Mouse (Mus musculus) ES-E14 (cell line): Measurements from ENCODE around the gene Wdr34. TPM values are rescaled to one million over a fixed set of nuclear protein-coding genes. Genes with fewer than 3 reads are reported as not detected.
A peak's percentile ranks its signal among the peaks of the same experiment; 100 is the strongest.

Source experiments
- DNase-seq: peaks from one replicate; pipeline ENCODE4 v3.0.0-alpha.2; 2013; ENCODE audit warnings: low read depth, low spot score
- H3K27ac ChIP-seq: 2 replicates; pipeline ENCODE4 v1.5.1; 2012; ENCODE audit warnings: low read depth, mild to moderate bottlenecking, low read length, moderate library complexity, mixed read lengths; ENCODE audit not compliant: poor library complexity, insufficient read depth, severe bottlenecking
- H3K36me3 ChIP-seq: 2 replicates; pipeline ENCODE4 v1.6.1; 2012; ENCODE audit warnings: mild to moderate bottlenecking, low read length, moderate library complexity, mixed read lengths; ENCODE audit not compliant: control insufficient read depth, poor library complexity, insufficient read depth, severe bottlenecking
- H3K4me1 ChIP-seq, 2 experiments: fragments of 150-350 bp in 1 of 2; sonication (generic) in 1 of 2; 2 replicates each; pipeline ENCODE4 v1.6.1; 2012; ENCODE audit warnings: low read length in 2 of 2, mild to moderate bottlenecking in 1 of 2, mixed read lengths in 1 of 2; ENCODE audit not compliant: control insufficient read depth in 2 of 2, insufficient read depth in 2 of 2, poor library complexity in 1 of 2
- H3K4me3 ChIP-seq, 2 experiments: fragments of 150-350 bp in 1 of 2; sonication (generic) in 1 of 2; 2 replicates each; pipeline ENCODE4 v1.5.1; 2012; ENCODE audit warnings: low read length in 2 of 2, low read depth in 1 of 2, mild to moderate bottlenecking in 1 of 2, mixed read lengths in 1 of 2; ENCODE audit not compliant: insufficient read depth in 1 of 2, poor library complexity in 1 of 2, severe bottlenecking in 1 of 2
- H3K9ac ChIP-seq: 2 replicates; pipeline ENCODE4 v1.6.1; 2012; ENCODE audit warnings: low read depth, mild to moderate bottlenecking, low read length, mixed read lengths; ENCODE audit not compliant: poor library complexity, insufficient read depth, severe bottlenecking
- H3K9me3 ChIP-seq: fragments of 150-350 bp; sonication (generic); 2 replicates; pipeline ENCODE4 v1.6.1; 2012; ENCODE audit warnings: low read depth, mild to moderate bottlenecking, low read length; ENCODE audit not compliant: control insufficient read depth, insufficient read depth
- CHD2 ChIP-seq: IDR thresholded peaks from 2 replicates; pipeline ENCODE4 v1.6.1; 2014; ENCODE audit warnings: mild to moderate bottlenecking, low read depth, low read length, inconsistent platforms
- HCFC1 ChIP-seq: IDR thresholded peaks from 2 replicates; pipeline ENCODE4 v1.6.1; 2012; ENCODE audit warnings: low read length, inconsistent platforms, borderline replicate concordance; ENCODE audit not compliant: insufficient read depth
- MAFK ChIP-seq: IDR thresholded peaks from 2 replicates; pipeline ENCODE4 v1.6.1; 2014; ENCODE audit warnings: mild to moderate bottlenecking, low read depth, low read length, inconsistent platforms; ENCODE audit not compliant: insufficient read depth
- ZC3H11A ChIP-seq: IDR thresholded peaks from 2 replicates; pipeline ENCODE4 v1.6.1; 2012; ENCODE audit warnings: low read depth, mild to moderate bottlenecking, inconsistent platforms, low read length, borderline replicate concordance
- ZNF384 ChIP-seq: IDR thresholded peaks from 2 replicates; pipeline ENCODE4 v1.6.1; 2012; ENCODE audit warnings: low read depth, low read length, inconsistent platforms
- in situ Hi-C, 2 experiments: fragments of 600-800 bp; cut with MboI; formaldehyde crosslinking; loops; one replicate each; pipeline ENCODE4 v1.15.1; 2025; ENCODE audit warnings: low sequenced_read_pairs in 2 of 2, inconsistent platforms in 1 of 2; ENCODE audit not compliant: unreplicated experiment in 2 of 2
- total RNA-seq: library from RNA; depleted of rRNA; stranded (reverse); fragments of 300-350 nt; gene quantifications from 2 replicates; pipeline ENCODE4 v1.2.3, GENCODE M21; 2012; rRNA removed

The Wdr34 gene
- total RNA-seq: 22.6 and 35.2 TPM in 2 replicates

GRCm38 (mm10) chr2:30048699-30049388 is at the start of gene Wdr34:
TSS of gene Wdr34 (minus strand) at chr2:30048881.
- DNase-seq: peak; percentile 96
- H3K36me3 ChIP-seq: peaks cover 5% of the 10 kb centered on the region; the same call in 1 of the 2 replicates
- in situ Hi-C loops: no loop called here
- H3K9ac ChIP-seq: peak within 1 kb of the TSS; percentile 91
- H3K9me3 ChIP-seq: no peaks in the 10 kb centered on the region
- H3K27ac ChIP-seq: peak within 1 kb of the TSS; percentile 89
- TF ChIP-seq ZNF384 (no peak), HCFC1 (peak; percentile 82), ZC3H11A (no peak), MAFK (no peak)
- H3K4me3 ChIP-seq: peak within 1 kb of the TSS; percentile 79 to 97
- peaks cover 3 to 13% of the 10 kb centered on the region in 2 experiments; a peak in 2 of 4 replicates for H3K4me1 ChIP-seq

GRCm38 (mm10) chr2:30095882-30096527 is 47.3 kb upstream of the Wdr34 start:
- no peak for DNase-seq
- Histone ChIP-seq H3K4me1 (peaks cover 1 to 14% of the 10 kb centered on the region in 2 experiments; a peak in 2 of 4 replicates), H3K4me3 (no peak overlapping the region), H3K9me3 (no peaks in the 10 kb centered on the region), H3K27ac (no peak overlapping the region), H3K9ac (no peak overlapping the region), H3K36me3 (peaks cover 14% of the 10 kb centered on the region)
- TF ChIP-seq HCFC1 (no peak), ZNF384 (no peak), MAFK (no peak), CHD2 (no peak), ZC3H11A (no peak)
- in situ Hi-C loops: no loop called here

DNA sequence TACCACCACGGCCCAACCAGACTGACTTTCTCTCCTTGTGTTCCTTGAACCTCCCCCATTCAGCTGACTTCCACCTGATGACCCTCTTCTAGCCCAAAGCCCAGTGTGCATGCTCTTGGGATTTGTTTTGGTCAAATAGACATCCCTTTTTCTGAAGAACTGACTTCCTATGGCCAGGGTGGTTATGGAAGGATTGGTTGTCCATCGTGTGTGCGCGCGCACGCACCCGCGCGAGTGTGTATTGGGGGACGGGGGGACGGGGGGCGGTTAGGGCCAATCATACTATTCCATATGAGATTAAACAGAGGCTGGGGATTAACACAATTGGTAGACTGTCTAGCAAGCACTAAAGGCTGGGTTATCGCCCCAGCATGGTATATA is 45.5 kb upstream of the Wdr34 start:
- H3K27ac ChIP-seq: peak overlapping the region; percentile 81
- H3K36me3 ChIP-seq: peaks cover 23% of the 10 kb centered on the region
- H3K9me3 ChIP-seq: no peaks in the 10 kb centered on the region
- H3K4me1 ChIP-seq: peaks cover 1 to 14% of the 10 kb centered on the region in 2 experiments; a peak in 2 of 4 replicates
- DNase-seq: no peak
- peak overlapping the region; percentile 92 for H3K9ac ChIP-seq
- H3K4me3 ChIP-seq: peak overlapping the region; percentile 86 to 87
- no peak for TF ChIP-seq ZC3H11A
- no peak for TF ChIP-seq CHD2
- no peak for TF ChIP-seq ZNF384
- no peak for TF ChIP-seq HCFC1
- no peak for TF ChIP-seq MAFK
- in situ Hi-C loops: no loop called here

DNA sequence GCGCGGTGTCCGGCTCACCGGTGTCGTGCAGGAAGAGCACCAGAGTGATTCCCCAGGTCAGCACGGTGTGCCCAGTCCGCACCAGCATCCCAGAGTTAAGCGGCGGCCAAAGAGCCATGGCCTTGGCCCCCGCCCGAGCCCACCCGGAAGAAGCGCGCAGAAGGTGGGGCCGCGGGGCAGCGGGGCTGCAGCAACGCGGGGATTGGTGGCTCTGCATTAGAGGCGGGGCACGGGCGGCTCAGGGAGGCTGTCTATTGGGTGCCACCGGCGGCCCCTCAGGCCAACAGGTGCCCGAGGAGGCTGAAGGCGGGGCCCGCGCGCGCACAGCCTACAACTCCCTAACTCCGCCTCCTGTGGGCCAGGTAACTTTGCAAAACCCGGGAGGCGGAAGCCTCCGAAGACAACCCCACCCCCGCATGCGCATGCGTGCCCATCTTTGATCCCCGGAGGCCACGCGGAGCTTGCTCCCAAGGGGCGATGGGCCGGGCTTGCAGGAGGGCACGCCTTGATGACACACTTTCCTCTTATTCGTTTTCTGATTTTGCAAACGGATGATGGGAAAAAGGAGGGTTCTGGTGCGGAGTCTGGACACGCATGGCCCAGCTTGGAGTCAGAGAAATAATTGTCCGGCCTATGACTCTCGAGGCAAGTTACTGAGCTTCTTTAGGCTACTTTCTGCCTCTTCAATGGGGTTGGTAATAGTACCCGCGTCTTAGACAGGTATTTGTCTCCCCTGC is 45.0 kb upstream of the Wdr34 start, which contains the start of gene Zdhhc12:
Gene Zdhhc12, minus strand, starts transcription at position 178 of the 737 bp plus-strand sequence.
- H3K9ac ChIP-seq: peak within 1 kb of the TSS; percentile 92
- in situ Hi-C loops: no loop called here
- peak within 1 kb of the TSS; percentile 89 to 92 for H3K4me3 ChIP-seq
- no peak for TF ChIP-seq CHD2
- TF ChIP-seq HCFC1: 0 out of 2 replicates have a peak, but pooled peaks have one; percentile 30
- no peak for TF ChIP-seq ZC3H11A
- peaks cover 1 to 14% of the 10 kb centered on the region in 2 experiments; a peak in 2 of 4 replicates for H3K4me1 ChIP-seq
- peak within 1 kb of the TSS; percentile 81 for H3K27ac ChIP-seq
- H3K36me3 ChIP-seq: peaks cover 23% of the 10 kb centered on the region
- H3K9me3 ChIP-seq: no peaks in the 10 kb centered on the region
- DNase-seq: peak; percentile 99
